Mouse (Mus musculus) layer of hippocampus, adult 2 months (tissue): ENCODE measurements around the gene Ccdc116. TPM values are rescaled to one million over a fixed set of nuclear protein-coding genes. Genes with fewer than 3 reads are reported as not detected.
A peak's percentile ranks its signal among the peaks of the same experiment; 100 is the strongest.

Source experiments
- DNase-seq, 2 experiments: peaks; one replicate each; pipeline ENCODE4 v3.0.0; 2022; ENCODE audit warnings: low spot score in 2 of 2
- H3K27ac ChIP-seq: fragments of 200-600 bp; 2 replicates; pipeline ENCODE4 v1.8.1; 2022
- H3K4me3 ChIP-seq: fragments of 200-600 bp; 2 replicates; pipeline ENCODE4 v1.8.1; 2022; ENCODE audit warnings: mild to moderate bottlenecking
- CTCF ChIP-seq: fragments of 200-600 bp; conservative IDR thresholded peaks from 2 replicates; pipeline ENCODE4 v1.8.1; 2022; ENCODE audit warnings: antibody characterized with exemption, mild to moderate bottlenecking, moderate library complexity
- total RNA-seq, 2 experiments: library from RNA; stranded (reverse); gene quantifications; 2 replicates each; pipeline ENCODE4 v1.2.3; 2021

Ccdc116 gene
- total RNA-seq, 2 experiments from 2014 or later, result 2.0 to 2.7 TPM

DNA sequence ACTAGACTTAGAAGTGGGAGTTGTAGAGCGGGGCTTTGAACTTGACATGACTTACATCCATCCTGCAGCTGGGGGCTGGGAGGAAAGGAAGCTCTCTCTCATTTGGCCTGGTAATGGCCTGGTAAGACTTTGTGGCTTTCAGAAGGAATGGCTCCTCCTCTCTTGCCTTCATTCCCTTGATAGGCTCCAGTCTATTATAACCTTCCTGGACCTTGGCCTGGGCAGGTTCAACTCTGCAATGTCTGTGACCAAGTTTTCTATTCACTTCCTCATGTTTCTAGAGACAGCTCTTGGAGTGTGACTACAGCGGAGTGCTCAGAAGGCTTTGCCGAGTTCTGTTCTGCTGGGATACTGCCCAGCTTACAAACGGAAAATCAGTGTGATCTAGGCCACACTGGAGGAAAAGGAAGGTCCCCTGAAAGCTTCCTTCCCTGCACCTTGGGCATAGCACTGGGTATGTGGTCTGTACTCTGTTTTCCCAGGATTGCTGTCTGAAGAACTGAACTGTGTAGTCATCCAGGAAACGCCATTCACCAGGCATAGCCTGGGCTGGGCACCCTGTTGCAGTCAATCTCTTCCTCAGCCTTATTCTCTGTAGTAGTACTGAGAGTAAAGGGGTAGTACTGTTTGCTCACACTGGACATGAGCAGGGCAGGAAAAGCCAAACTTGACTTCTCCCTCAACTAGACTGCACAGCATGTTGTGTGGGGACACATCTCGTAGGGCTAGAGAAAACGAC is 3.7 kb upstream of the Ccdc116 start:
- no peak for TF ChIP-seq CTCF
- no peak overlapping the region for H3K27ac ChIP-seq
- no peak for DNase-seq
- no peak overlapping the region for H3K4me3 ChIP-seq

DNA sequence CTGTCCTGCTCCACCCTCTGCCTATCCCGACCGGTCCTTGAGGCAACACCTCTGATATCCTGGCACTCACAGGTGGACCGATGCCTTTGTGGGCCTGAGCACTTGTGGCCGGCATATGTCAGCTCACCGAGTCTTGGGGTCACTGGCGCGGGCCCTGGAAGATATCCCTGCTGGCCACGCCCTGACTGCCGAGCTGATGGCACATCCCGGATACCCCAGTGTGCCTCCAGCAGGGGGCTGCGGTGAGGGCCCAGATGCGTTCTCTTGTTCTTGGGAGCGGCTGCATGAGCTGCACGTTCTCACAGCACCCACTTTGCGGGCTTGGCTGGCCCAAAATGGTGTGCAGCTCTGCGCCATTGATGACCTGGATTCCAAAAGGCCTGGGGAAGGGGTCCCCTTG is 1.1 kb upstream of the Ccdc116 start:
- no peak for DNase-seq
- H3K4me3 ChIP-seq, result peak overlapping the region; percentile 71
- no peak overlapping the region for H3K27ac ChIP-seq
- TF ChIP-seq CTCF, result peak; percentile 44

DNA sequence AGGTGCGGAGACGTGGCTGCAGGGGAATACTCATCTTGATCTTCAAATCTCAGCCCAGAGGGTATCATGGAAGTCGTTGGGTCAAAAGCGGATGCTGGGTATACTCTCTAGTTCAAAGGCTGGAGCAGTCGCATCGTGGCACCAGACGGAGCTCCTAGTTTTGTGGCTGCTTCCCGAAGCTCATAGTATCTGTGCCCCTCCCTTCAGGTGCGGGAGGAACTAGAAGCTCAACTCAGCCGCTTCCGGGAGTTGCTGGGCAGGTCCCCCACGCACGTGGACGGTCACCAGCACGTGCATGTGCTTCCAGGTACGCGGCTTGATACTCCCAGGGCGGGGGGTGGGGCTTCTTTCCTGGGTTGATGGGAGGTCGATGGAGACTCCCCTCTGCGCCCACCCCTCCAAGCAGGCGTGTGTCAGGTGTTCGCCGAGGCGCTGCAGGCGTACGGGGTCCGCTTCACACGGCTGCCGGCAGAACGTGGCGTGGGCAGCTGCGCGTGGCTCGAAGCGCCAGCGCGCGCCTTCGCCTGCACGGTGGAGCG is 431 bp upstream of the Ccdc116 start:
- peak overlapping the region; percentile 73; the same call in 1 of the 2 replicates for H3K27ac ChIP-seq
- DNase-seq, result no peak
- peak overlapping the region; percentile 71 for H3K4me3 ChIP-seq
- TF ChIP-seq CTCF, result no peak

DNA sequence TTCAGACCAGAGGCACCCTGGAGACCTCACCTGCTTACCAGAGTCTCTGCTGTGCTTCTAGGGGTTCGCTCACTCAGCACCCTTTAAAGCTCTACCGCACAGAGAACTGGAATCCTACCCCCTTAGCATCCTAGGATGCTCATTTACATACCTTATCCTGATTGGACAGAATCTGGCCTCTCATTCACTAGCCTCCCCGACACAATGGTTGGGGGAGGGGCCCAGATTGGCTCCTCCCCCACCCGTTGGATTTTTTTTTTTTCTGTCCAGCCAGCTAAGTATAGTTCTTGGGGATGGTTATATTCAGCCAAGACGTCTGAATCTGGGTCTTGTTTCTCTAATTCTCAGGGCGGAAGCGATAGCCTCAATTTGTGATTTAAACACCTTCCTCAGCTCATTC is 2.7 kb downstream of the Ccdc116 start, which contains the start of gene Ydjc:
TSS of gene Ydjc (plus strand) at position 283 of the 400 bp plus-strand sequence.
- H3K4me3 ChIP-seq, result no peak within 1 kb of the TSS
- no peak within 1 kb of the TSS for H3K27ac ChIP-seq
- DNase-seq, result no peak
- no peak for TF ChIP-seq CTCF

DNA sequence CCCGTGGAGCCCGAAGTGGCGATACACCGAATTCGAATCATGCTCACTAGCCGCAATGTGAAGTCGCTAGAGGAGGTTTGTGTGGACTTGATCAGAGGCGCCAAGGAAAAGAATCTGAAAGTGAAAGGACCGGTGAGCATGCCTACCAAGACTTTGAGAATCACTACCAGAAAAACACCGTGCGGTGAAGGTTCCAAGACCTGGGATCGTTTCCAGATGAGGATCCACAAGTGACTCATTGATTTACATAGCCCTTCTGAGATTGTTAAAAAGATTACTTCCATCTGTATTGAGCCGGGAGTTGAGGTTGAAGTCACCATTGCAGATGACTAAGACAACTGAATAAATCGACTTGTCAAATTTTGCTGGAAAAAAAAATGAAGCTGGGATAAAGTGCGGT is 9.7 kb downstream of the Ccdc116 start:
- TF ChIP-seq CTCF, result no peak
- DNase-seq, result no peak
- no peak overlapping the region for H3K27ac ChIP-seq
- H3K4me3 ChIP-seq, result no peak overlapping the region

DNA sequence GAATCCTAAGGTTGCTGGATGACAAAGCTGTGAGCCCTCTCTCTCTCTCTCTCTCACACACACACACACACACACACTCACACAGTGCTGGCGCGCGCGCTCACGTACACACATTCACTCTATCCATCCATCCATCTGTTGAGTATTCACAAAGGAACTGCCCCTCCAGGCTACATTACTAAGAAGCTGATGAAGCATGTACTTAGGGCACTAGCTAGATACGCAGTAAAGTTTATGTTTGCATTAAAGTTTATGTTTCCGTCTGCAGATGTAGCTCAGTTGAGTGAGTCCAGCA is 14.2 kb downstream of the Ccdc116 start:
- peak overlapping the region; percentile 97 for H3K4me3 ChIP-seq
- no peak overlapping the region for H3K27ac ChIP-seq
- TF ChIP-seq CTCF, result no peak
- DNase-seq, result no peak

DNA sequence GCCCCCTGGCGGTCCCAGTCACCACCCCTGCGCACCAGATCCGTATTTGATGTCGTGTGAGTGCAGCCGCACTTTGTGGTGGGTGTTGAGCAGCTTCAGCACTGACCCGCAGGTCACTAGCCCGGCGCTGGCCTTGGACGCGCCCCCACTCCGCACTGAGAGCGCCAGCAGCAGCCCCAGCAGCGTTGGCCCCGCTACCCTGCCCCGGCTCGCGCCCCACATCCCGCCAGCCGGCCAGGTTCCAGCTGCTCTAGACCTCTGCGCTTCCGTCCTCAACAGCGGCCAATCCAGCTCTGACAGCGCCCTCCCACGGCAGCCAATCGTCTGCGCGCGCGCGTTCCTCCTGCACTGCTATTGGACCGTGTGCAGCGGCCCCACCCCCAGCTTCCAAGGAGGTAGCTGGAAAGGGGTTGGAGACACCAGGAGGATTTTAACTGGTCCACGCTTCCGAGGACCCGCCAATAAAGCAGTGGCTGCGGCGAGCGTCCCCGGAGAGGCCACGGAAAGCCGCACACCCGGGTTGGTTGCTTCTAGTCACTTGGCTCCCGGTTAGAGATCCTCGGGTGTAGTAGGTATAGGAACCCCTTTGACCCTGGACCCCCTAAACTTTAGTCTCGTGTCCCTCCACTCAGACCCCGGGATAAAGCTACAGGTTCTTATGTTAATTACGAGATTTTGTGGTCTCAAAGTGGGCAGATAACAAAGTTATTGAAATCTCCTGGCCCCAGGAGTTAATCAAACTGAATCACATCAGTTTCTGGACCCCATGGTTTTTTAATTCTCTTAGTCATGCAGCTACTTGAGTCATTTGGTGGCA is 14.7 kb downstream of the Ccdc116 start, which contains the start of gene Sdf2l1:
TSS of gene Sdf2l1 (minus strand) at position 295 of the 817 bp plus-strand sequence.
- peak; percentile 97 to 98 for DNase-seq
- peak within 1 kb of the TSS; percentile 87 for H3K27ac ChIP-seq
- peak; percentile 65 for TF ChIP-seq CTCF

DNA sequence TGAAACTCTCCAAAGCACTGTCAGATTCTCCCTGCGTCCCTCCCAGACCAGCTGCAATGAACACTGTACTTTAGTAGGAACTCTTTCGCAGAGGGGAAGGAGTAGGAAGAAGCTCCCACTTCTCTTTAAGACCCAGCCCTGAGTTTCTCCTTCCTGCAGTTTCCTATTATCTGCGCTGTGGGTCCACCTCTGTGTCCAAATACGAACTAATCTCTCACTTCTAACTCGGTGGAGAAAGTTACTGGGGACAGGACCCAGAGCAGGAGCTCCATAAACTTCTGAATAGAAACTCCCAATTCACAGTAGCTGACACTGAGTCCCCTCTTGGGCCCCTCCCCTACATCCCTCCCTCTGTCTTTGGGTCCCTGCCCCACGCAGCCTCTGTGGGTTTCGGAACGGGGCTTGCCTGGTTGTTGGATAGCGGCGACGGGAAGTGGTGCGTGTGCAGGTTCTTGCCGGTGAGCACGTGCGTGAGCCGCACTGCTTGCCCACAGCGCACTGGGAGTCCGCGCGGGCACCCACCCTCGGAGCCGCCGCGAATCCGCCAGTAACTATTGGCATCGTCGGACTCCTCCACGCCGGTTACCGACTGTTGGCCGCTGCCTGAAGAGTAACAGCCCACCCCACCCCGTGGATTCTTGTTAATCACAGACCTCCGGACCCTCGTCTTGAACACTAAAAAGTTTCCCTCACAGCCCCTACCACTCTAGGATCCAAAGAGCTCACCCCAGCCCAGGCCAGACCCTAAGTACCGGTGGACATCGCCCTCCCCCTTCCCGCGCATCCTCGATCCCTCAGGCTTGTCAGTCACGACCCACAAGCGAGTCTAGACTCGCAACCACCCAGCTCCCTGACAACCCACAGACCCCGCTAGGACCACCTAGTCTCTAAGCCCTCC is 15.6 kb downstream of the Ccdc116 start:
- peak overlapping the region; percentile 87 for H3K27ac ChIP-seq
- no peak for DNase-seq
- H3K4me3 ChIP-seq, result peak overlapping the region; percentile 97
- no peak for TF ChIP-seq CTCF

More for the DNA sequence above, 14.7 kb downstream of the Ccdc116 start, which contains the start of gene Sdf2l1:
- H3K4me3 ChIP-seq, result peak within 1 kb of the TSS; percentile 97

DNA sequence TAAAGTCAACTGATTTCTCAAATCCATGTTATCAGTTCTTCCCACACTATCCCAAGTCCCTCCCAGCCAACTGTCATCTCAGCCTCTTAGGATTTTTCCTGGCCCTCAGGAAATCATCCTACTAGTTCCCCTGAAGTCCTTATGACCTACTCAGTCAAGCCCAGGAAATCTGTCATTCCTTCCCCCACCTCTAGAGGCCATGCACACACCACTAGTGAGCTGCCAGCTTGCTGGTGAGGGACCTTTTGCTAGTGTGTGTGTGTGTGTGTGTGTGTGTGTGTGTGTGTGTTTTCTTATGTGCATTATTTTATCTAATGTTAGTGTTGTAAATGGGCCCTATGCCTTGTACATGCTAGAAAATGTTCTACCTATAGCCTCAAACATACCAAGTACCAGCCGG is 19.7 kb downstream of the Ccdc116 start:
- Histone ChIP-seq H3K27ac (no peak overlapping the region), H3K4me3 (no peak overlapping the region)
- peak; percentile 37 to 41 for DNase-seq
- peak; percentile 73 for TF ChIP-seq CTCF

DNA sequence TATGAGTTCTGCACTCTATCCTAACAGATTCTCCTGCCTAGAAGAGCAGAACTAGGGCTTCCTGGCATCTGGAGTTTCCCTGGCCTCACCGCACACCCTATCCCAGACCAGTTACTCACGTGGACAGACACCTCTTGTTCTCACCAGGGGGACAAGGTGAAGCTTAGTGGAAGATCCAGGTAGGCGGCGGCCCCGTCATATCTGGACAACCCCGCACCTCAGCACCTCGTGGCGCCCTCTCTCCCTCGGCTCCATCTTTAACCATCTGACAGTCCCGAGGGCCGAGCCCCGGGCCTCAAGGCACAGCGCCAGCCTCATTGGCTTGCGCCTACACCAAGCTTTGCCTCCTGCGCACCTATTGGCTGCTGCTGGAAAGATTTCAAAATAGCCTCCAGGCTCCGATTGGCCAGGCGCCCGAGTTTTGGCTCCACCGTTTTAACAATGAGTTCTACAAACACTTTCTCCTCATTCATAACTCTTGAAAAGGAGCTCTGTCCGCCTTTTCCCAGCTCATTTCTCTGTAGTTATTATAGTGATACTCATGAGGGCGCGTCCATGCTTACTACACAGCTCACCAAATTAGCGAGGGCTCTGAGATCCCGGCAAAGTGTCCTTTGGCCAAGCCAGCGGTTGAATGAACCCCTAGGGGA is 22.0 kb downstream of the Ccdc116 start, which contains the start of gene 2610318N02Rik:
TSS of gene 2610318N02Rik (minus strand) at position 297 of the 650 bp plus-strand sequence.
- Histone ChIP-seq H3K27ac (no peak within 1 kb of the TSS), H3K4me3 (peak within 1 kb of the TSS; percentile 37)
- TF ChIP-seq CTCF, result no peak
- peak; percentile 34 to 49 for DNase-seq

DNA sequence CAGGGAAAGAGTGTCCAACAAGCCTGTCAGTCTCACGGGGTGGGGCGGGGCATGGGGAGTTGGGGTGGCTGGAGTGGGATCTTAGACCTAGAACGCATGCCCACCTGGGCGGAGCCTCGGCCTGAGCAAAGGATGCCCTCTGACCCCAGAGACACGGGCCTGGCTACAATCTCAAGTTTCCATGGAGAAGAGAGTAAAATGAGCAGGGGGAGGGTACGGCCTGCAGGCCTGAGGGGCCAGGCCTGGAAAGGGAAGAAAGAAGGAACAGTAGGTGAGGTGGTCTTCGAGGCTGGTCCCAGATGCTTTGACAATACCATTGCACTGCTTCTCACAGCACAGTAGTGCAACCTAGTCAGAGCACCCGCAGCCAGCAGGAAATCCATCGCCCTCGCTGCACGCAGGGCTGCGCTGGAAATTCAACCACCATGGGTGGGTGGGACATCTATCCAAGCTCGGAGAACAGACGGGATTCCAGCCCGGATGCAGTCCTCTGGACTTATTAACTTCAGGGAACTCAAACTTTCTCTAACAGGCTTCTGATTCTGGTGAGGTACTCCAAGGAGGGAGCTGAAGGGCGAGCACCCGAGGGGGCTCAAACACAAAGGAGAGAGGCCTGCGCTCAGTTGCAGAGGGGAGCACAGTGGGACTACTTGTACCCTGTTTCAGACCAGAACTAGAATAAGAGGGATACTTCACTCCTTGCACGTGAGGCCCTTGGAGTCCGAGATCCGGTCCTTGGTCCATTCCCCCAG is 22.7 kb downstream of the Ccdc116 start:
- peak overlapping the region; percentile 37; the same call in 1 of the 2 replicates for H3K4me3 ChIP-seq
- TF ChIP-seq CTCF, result no peak
- DNase-seq, result no peak
- H3K27ac ChIP-seq, result no peak overlapping the region
